Mouse (Mus musculus) left cerebral cortex, postnatal 10 days (tissue): ENCODE results near the gene Gm10096. TPM values are rescaled to one million over a fixed set of nuclear protein-coding genes. Genes with fewer than 3 reads are reported as not detected.
"Not testable (repeated sequence)": the region's sequence is repeated elsewhere in the genome, so short reads cannot be mapped to it uniquely, and the experiment has no call there.

ENCODE experiments used
- DNase-seq, 2 experiments: peaks; one replicate each; pipeline ENCODE4 v3.0.0; 2021 to 2022; ENCODE audit warnings: low spot score in 2 of 2, mixed read lengths in 1 of 2; ENCODE audit errors: extremely low spot score in 1 of 2
- intact Hi-C: fragments of 180-260 bp; cut with DNase I; formaldehyde crosslinking; loops from one replicate; pipeline ENCODE4 v1.15.1; 2025
- total RNA-seq, 2 experiments: library from RNA; stranded (reverse); gene quantifications; 2 replicates each; pipeline ENCODE4 v1.2.3; 2021

Gm10096 gene
- not detected for total RNA-seq

- intact Hi-C loops, DNase-seq: not testable (repeated sequence)
Observed at GRCm38 (mm10) chrX:28954602-28955001, at the start of gene Gm10096. Gene Gm10096, minus strand, starts transcription at chrX:28954702.
